Mouse (Mus musculus): ENCODE data around the gene Eif4g1. TPM values are rescaled to one million over a fixed set of nuclear protein-coding genes. Genes with fewer than 3 reads are reported as not detected.

Eif4g1 gene
- polyA plus RNA-seq, 1 experiment from 2014 or later = 173 TPM

Other genes with a start within 250 kb of the Eif4g1 start
- gene Abcc5, start 241.9 kb upstream of the Eif4g1 start, polyA plus RNA-seq (2014; fragmentation: Nextera tagmentation; extraction: Ambion mirVana) = 65.4 and 89.9 TPM in 2 replicates
- 132 and 139 TPM in 2 replicates for gene Eif2b5, start 169.5 kb upstream of the Eif4g1 start, polyA plus RNA-seq (2014; fragmentation: Nextera tagmentation; extraction: Ambion mirVana)
- gene Dvl3, start 151.3 kb upstream of the Eif4g1 start, polyA plus RNA-seq (2014; fragmentation: Nextera tagmentation; extraction: Ambion mirVana) = 50.8 and 58.9 TPM in 2 replicates
- 923 and 941 TPM in 2 replicates for gene Ap2m1, start 132.8 kb upstream of the Eif4g1 start, polyA plus RNA-seq (2014; fragmentation: Nextera tagmentation; extraction: Ambion mirVana)
- 52.4 and 63.1 TPM in 2 replicates for gene Abcf3, start 119.7 kb upstream of the Eif4g1 start, polyA plus RNA-seq (2014; fragmentation: Nextera tagmentation; extraction: Ambion mirVana)
- gene Vwa5b2, start 78.8 kb upstream of the Eif4g1 start, polyA plus RNA-seq (2014; fragmentation: Nextera tagmentation; extraction: Ambion mirVana) = 1.6 and 4.1 TPM in 2 replicates
- 26.9 and 32.5 TPM in 2 replicates for gene Eef1akmt4, start 56.7 kb upstream of the Eif4g1 start, polyA plus RNA-seq (2014; fragmentation: Nextera tagmentation; extraction: Ambion mirVana)
- not detected in 2 replicates for gene Gm49333, start 56.7 kb upstream of the Eif4g1 start, polyA plus RNA-seq (2014; fragmentation: Nextera tagmentation; extraction: Ambion mirVana)
- 54.1 and 54.5 TPM in 2 replicates for gene Alg3, start 56.6 kb upstream of the Eif4g1 start, polyA plus RNA-seq (2014; fragmentation: Nextera tagmentation; extraction: Ambion mirVana)
- 6.0 and 6.2 TPM in 2 replicates for gene Camk2n2, start 47.0 kb upstream of the Eif4g1 start, polyA plus RNA-seq (2014; fragmentation: Nextera tagmentation; extraction: Ambion mirVana)
- 3.1 and 3.5 TPM in 2 replicates for gene Ece2, start 38.5 kb upstream of the Eif4g1 start, polyA plus RNA-seq (2014; fragmentation: Nextera tagmentation; extraction: Ambion mirVana)
- 427 and 504 TPM in 2 replicates for gene Psmd2, start 16.7 kb upstream of the Eif4g1 start, polyA plus RNA-seq (2014; fragmentation: Nextera tagmentation; extraction: Ambion mirVana)
- 11.2 and 11.8 TPM in 2 replicates for gene Fam131a, start 24.9 kb downstream of the Eif4g1 start, polyA plus RNA-seq (2014; fragmentation: Nextera tagmentation; extraction: Ambion mirVana)
- 103 and 105 TPM in 2 replicates for gene Polr2h, start 49.4 kb downstream of the Eif4g1 start, polyA plus RNA-seq (2014; fragmentation: Nextera tagmentation; extraction: Ambion mirVana)
- 20.7 and 22.0 TPM in 2 replicates for gene Clcn2, start 49.4 kb downstream of the Eif4g1 start, polyA plus RNA-seq (2014; fragmentation: Nextera tagmentation; extraction: Ambion mirVana)
- 2.3 and 3.1 TPM in 2 replicates for gene Chrd, start 64.8 kb downstream of the Eif4g1 start, polyA plus RNA-seq (2014; fragmentation: Nextera tagmentation; extraction: Ambion mirVana)
- gene Thpo, start 66.2 kb downstream of the Eif4g1 start, polyA plus RNA-seq (2014; fragmentation: Nextera tagmentation; extraction: Ambion mirVana) = 0.39 and 0.83 TPM in 2 replicates

Data from hindbrain, embryonic 11.5 days (tissue).